Mouse (Mus musculus) hindbrain, embryonic 16.5 days (tissue): ENCODE measurements around the gene Itpkc. TPM values are rescaled to one million over a fixed set of nuclear protein-coding genes. Genes with fewer than 3 reads are reported as not detected.

Experiments
- ATAC-seq: fragments of 200-750 bp; cut with Nextera tagmentation; 2 replicates; pipeline ENCODE4 v1.8.0; 2017; ENCODE audit warnings: moderate TSS enrichment, moderate library complexity
- H3K27ac ChIP-seq: fragments of 300-500 bp; sonication (generic); 2 replicates; pipeline ENCODE4 v1.5.1; 2014; ENCODE audit warnings: low read depth, mild to moderate bottlenecking, control low read depth, low read length, moderate library complexity
- H3K27me3 ChIP-seq: fragments of 300-500 bp; sonication (generic); replicated peaks from 2 replicates; pipeline ENCODE4 v1.6.1; 2014; ENCODE audit warnings: low read length; ENCODE audit not compliant: control insufficient read depth, insufficient read depth
- H3K36me3 ChIP-seq: fragments of 300-500 bp; sonication (generic); 2 replicates; pipeline ENCODE4 v1.6.1; 2014; ENCODE audit warnings: mild to moderate bottlenecking, low read length, moderate library complexity, mixed read lengths; ENCODE audit not compliant: control insufficient read depth, insufficient read depth
- H3K4me1 ChIP-seq: fragments of 300-500 bp; sonication (generic); 2 replicates; pipeline ENCODE4 v1.6.1; 2014; ENCODE audit warnings: low read depth, low read length; ENCODE audit not compliant: control insufficient read depth, insufficient read depth
- H3K4me2 ChIP-seq: fragments of 300-500 bp; sonication (generic); 2 replicates; pipeline ENCODE4 v1.6.1; 2014; ENCODE audit warnings: mild to moderate bottlenecking, low read length, control low read depth, moderate library complexity
- H3K4me3 ChIP-seq: fragments of 300-500 bp; sonication (generic); 2 replicates; pipeline ENCODE4 v1.5.1; 2014; ENCODE audit warnings: mild to moderate bottlenecking, low read length, control low read depth, moderate library complexity
- H3K9ac ChIP-seq: fragments of 300-500 bp; sonication (generic); 2 replicates; pipeline ENCODE4 v1.6.1; 2014; ENCODE audit warnings: low read depth, mild to moderate bottlenecking, control low read depth, low read length, moderate library complexity
- H3K9me3 ChIP-seq: fragments of 300-500 bp; sonication (generic); 2 replicates; pipeline ENCODE4 v1.6.1; 2014; ENCODE audit warnings: mild to moderate bottlenecking, low read length, moderate library complexity; ENCODE audit not compliant: control insufficient read depth
- WGBS: fragments of 180-500 bp; shearing (Covaris S2); extraction: QIAGEN DNeasy Blood & Tissue Kit; methylation state at CpG from one replicate; pipeline ENCODE4 v1.1.7; 2014; 5-methylcytosine and 5-hydroxymethylcytosine counted together
- polyA plus RNA-seq: library from polyadenylated mRNA; unstranded; fragments of >200 nt; fragmentation: Nextera tagmentation; extraction: Ambion mirVana; gene quantifications from 2 replicates; pipeline ENCODE4 v1.2.1, GENCODE M21; 2015

Itpkc gene
- polyA plus RNA-seq, 1 experiment from 2014 or later: 5.7 TPM

GRCm38 (mm10) chr7:27260856-27261255, 32.4 kb upstream of the Itpkc start:
- no peak for ATAC-seq
- H3K9me3 ChIP-seq: no peaks in the 10 kb centered on the region
- peak overlapping the region; percentile 92 for H3K27ac ChIP-seq
- peak overlapping the region; percentile 72 for H3K4me3 ChIP-seq
- H3K4me1 ChIP-seq: peaks cover 28% of the 10 kb centered on the region
- peak overlapping the region; percentile 17 for H3K9ac ChIP-seq
- no peaks in the 10 kb centered on the region for H3K27me3 ChIP-seq
- WGBS: 33% methylated on average over 7 of the region's 7 CpGs
- peaks cover 23% of the 10 kb centered on the region for H3K36me3 ChIP-seq
- peak overlapping the region; percentile 89 for H3K4me2 ChIP-seq

- Histone ChIP-seq H3K4me1 (peaks cover 28% of the 10 kb centered on the region), H3K4me3 (peak overlapping the region; percentile 72), H3K36me3 (peaks cover 19% of the 10 kb centered on the region), H3K9me3 (no peaks in the 10 kb centered on the region), H3K27me3 (no peaks in the 10 kb centered on the region), H3K4me2 (peak overlapping the region; percentile 89), H3K27ac (peak overlapping the region; percentile 92), H3K9ac (peak overlapping the region; percentile 80)
- ATAC-seq: 0 out of 2 replicates have a peak, but pooled peaks have one; percentile 1
- 12% methylated on average over 5 of the region's 5 CpGs for WGBS
Measured at GRCm38 (mm10) chr7:27259771-27260170, 31.3 kb upstream of the Itpkc start.

- peak overlapping the region; percentile 80 for H3K9ac ChIP-seq
- peak; percentile 7; the same call in 1 of the 2 replicates for ATAC-seq
- peaks cover 28% of the 10 kb centered on the region for H3K4me1 ChIP-seq
- 2% methylated on average over 9 of the region's 9 CpGs for WGBS
- H3K36me3 ChIP-seq: peaks cover 15% of the 10 kb centered on the region
- H3K4me2 ChIP-seq: peak overlapping the region; percentile 89
- H3K27ac ChIP-seq: peak overlapping the region; percentile 92
- no peaks in the 10 kb centered on the region for H3K27me3 ChIP-seq
- peak overlapping the region; percentile 72 for H3K4me3 ChIP-seq
- H3K9me3 ChIP-seq: no peaks in the 10 kb centered on the region
Measured at GRCm38 (mm10) chr7:27259271-27259721, 30.8 kb upstream of the Itpkc start.

- H3K9ac ChIP-seq: peak within 1 kb of the TSS; percentile 80
- H3K27me3 ChIP-seq: no peaks in the 10 kb centered on the region
- peaks cover 28% of the 10 kb centered on the region for H3K4me1 ChIP-seq
- no peaks in the 10 kb centered on the region for H3K9me3 ChIP-seq
- ATAC-seq: peak; percentile 73
- peak within 1 kb of the TSS; percentile 89 for H3K4me2 ChIP-seq
- under 1% methylated on average over 35 of the region's 47 CpGs for WGBS
- H3K27ac ChIP-seq: peak within 1 kb of the TSS; percentile 92
- peak within 1 kb of the TSS; percentile 72 for H3K4me3 ChIP-seq
- peaks cover 11% of the 10 kb centered on the region for H3K36me3 ChIP-seq
Measured at GRCm38 (mm10) chr7:27258205-27258899, 29.9 kb upstream of the Itpkc start, which contains the start of gene Numbl. TSS of gene Numbl (plus strand) at chr7:27258433.

- peak; percentile 18; the same call in 1 of the 2 replicates for ATAC-seq
- Histone ChIP-seq H3K9me3 (no peaks in the 10 kb centered on the region), H3K4me3 (peak overlapping the region; percentile 72), H3K9ac (peak overlapping the region; percentile 80), H3K27me3 (no peaks in the 10 kb centered on the region), H3K4me1 (peaks cover 28% of the 10 kb centered on the region), H3K27ac (peak overlapping the region; percentile 92), H3K4me2 (peak overlapping the region; percentile 89), H3K36me3 (peaks cover 6% of the 10 kb centered on the region)
- WGBS: 3% methylated on average over 4 of the region's 6 CpGs
Measured at GRCm38 (mm10) chr7:27257852-27258204, 29.4 kb upstream of the Itpkc start.

GRCm38 (mm10) chr7:27257046-27257851, 28.8 kb upstream of the Itpkc start:
- no peaks in the 10 kb centered on the region for H3K27me3 ChIP-seq
- WGBS: 7% methylated on average over 27 of the region's 27 CpGs
- peaks cover under 1% of the 10 kb centered on the region; the same call in 1 of the 2 replicates for H3K36me3 ChIP-seq
- ATAC-seq: peak; percentile 18
- peak overlapping the region; percentile 50 for H3K9ac ChIP-seq
- H3K4me3 ChIP-seq: peak overlapping the region; percentile 72
- H3K4me2 ChIP-seq: peak overlapping the region; percentile 89
- H3K9me3 ChIP-seq: no peaks in the 10 kb centered on the region
- peaks cover 28% of the 10 kb centered on the region for H3K4me1 ChIP-seq
- peak overlapping the region; percentile 92 for H3K27ac ChIP-seq

GRCm38 (mm10) chr7:27255721-27256120, 27.3 kb upstream of the Itpkc start:
- WGBS: 76% methylated on average over 3 of the region's 3 CpGs
- H3K4me3 ChIP-seq: no peak overlapping the region
- H3K4me2 ChIP-seq: no peak overlapping the region
- H3K4me1 ChIP-seq: peaks cover 16% of the 10 kb centered on the region
- no peaks in the 10 kb centered on the region for H3K27me3 ChIP-seq
- no peak overlapping the region for H3K27ac ChIP-seq
- H3K9ac ChIP-seq: no peak overlapping the region
- no peaks in the 10 kb centered on the region for H3K9me3 ChIP-seq
- no peak for ATAC-seq
- no peaks in the 10 kb centered on the region for H3K36me3 ChIP-seq

GRCm38 (mm10) chr7:27251946-27252345, 23.5 kb upstream of the Itpkc start:
- ATAC-seq: no peak
- Histone ChIP-seq H3K9ac (no peak overlapping the region), H3K4me2 (no peak overlapping the region), H3K27ac (no peak overlapping the region), H3K27me3 (no peaks in the 10 kb centered on the region), H3K36me3 (no peaks in the 10 kb centered on the region), H3K9me3 (no peaks in the 10 kb centered on the region), H3K4me3 (no peak overlapping the region), H3K4me1 (no peaks in the 10 kb centered on the region)
- WGBS: 88% methylated on average over 6 of the region's 6 CpGs

GRCm38 (mm10) chr7:27249928-27250327, 21.5 kb upstream of the Itpkc start:
- H3K9me3 ChIP-seq: no peaks in the 10 kb centered on the region
- no peak overlapping the region for H3K27ac ChIP-seq
- no peaks in the 10 kb centered on the region for H3K27me3 ChIP-seq
- no peaks in the 10 kb centered on the region for H3K4me1 ChIP-seq
- WGBS: 85% methylated on average over 5 of the region's 5 CpGs
- no peak overlapping the region for H3K9ac ChIP-seq
- ATAC-seq: peak; percentile 48; the same call in 1 of the 2 replicates
- 0 out of 2 replicates have a peak, but pooled peaks cover 7% of the 10 kb centered on the region for H3K36me3 ChIP-seq
- H3K4me2 ChIP-seq: no peak overlapping the region
- H3K4me3 ChIP-seq: no peak overlapping the region
